Mouse (Mus musculus) right cerebral cortex, postnatal 25 days (tissue): ENCODE results near the gene Ntn5.

ENCODE experiments used
- DNase-seq: peaks from one replicate; pipeline ENCODE4 v3.0.0; 2022

The Ntn5 gene

GRCm38 (mm10) chr7:45713881-45714520, 30.2 kb downstream of the Ntn5 start:
- no peak for DNase-seq

DNA sequence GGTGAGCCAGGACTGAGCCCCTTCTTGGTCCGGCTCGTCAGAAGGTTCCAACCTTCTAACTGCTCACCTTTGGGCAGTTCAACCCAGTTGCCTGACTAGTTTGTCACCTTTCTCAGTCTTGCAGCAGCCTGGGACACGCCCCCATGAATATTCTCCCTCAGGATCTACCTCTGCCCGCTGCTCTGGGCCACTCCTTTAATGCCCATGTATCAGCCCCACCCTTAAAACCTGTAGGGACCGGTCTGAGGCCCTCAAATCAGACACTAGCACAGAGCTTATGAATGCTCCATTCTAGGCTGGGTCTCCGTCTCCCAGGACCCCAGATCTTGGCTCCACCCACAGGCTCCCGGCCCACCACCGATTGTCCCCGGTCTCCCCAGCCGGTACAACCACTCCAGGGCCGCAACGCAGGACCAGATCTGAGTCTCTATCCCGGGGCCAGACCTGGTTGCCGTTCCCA, 30.8 kb downstream of the Ntn5 start:
- DNase-seq: no peak

DNA sequence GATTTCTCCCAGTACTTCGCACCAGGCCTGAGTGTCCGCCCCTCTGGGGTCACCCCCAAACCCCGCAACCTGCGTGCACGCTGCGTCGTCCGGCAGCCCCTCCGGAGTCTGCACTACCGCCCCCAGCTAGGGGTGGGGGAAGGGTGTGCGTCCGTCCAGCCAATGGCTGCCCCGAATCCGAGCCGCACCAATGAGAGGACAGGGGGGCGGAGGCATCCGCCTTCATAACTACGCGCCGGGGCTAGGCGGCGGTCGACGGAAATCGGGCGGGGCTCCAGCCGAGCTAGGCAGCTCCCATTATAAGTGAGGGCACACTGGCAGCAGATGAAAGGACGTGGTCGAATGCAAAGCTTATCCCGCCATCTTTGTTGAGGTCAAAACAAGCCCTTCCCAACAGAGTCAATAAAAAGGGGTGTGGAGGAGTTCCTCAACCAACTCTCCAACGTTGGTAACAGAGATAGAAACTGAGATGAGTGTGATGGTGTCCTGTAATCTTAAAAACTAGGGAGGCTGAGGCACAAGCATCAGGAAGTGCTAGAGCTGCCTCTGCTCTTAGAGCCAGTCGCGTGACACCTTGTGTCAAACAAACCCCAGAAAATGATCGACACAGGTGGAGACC, 31.4 kb downstream of the Ntn5 start, which contains the start of gene Rpl18:
Gene Rpl18, plus strand, starts transcription at position 368 of the 619 bp plus-strand sequence.
- peak; percentile 99 for DNase-seq

GRCm38 (mm10) chr7:45715741-45716459, 32.1 kb downstream of the Ntn5 start:
- DNase-seq: no peak

DNA sequence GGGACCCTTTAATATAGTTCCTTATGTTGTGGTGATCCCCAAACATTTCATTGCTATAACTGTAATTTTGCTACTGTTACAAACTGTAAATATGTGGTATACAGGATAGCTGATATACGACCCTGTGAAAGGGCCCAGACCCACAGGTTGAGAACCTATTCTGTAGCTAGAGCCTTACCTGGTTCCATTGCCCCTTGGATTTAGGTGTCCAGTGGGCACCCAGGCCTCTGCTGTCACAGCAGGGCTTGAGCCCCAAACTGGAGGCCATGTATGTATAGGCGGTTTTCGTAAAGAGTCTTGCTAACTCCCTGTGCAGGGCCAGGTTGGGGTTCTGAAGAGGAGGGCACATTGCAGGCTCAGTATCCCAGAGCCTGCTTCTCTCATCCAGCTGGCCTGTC, 32.6 kb downstream of the Ntn5 start:
- no peak for DNase-seq

- DNase-seq: no peak
These were observed 33.4 kb downstream of the Ntn5 start for GRCm38 (mm10) chr7:45716952-45717917.

DNA sequence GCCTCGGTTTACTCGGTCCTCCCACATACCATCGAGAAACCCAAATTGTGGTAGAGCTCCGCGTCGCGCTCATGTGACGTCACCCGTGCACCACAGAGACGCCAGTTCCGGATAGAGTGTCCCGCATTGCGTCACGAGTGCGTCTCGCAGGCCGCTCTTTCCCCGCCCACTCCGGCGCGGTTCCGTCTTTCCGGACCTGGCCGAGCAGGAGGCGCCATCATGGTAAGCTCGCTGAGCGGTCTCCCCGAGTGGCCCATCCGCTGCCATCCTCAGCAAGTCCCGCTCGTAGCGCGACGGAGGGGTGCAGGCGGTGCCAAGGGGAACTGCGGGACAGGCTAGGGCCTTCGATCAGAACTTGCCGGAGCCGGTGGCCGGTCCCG, 34.1 kb downstream of the Ntn5 start, which contains the start of gene Sphk2:
Gene Sphk2, minus strand, starts transcription at position 85 of the 380 bp plus-strand sequence.
- DNase-seq: peak; percentile 97

DNA sequence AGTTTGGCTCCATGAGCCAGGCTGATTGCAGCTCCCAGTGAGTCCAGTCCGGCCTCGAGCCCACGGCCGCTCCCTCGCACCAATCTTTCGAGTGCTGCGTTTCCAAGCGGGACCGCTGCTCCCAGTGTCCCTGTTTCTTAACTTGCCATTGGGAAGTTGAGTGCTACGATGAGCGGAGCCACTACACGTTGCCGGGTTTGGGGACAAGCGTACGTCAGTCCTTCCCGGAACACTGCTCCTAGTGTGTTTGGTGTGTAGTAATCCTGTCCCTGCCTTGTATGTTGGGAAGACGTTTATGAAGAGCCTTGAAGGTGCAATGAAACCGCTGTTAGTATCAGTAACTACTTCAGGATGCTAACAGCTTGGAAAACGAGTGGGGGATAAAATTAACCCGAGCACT, 34.5 kb downstream of the Ntn5 start:
- DNase-seq: no peak

GRCm38 (mm10) chr7:45719180-45719579, 35.4 kb downstream of the Ntn5 start:
- DNase-seq: no peak

DNA sequence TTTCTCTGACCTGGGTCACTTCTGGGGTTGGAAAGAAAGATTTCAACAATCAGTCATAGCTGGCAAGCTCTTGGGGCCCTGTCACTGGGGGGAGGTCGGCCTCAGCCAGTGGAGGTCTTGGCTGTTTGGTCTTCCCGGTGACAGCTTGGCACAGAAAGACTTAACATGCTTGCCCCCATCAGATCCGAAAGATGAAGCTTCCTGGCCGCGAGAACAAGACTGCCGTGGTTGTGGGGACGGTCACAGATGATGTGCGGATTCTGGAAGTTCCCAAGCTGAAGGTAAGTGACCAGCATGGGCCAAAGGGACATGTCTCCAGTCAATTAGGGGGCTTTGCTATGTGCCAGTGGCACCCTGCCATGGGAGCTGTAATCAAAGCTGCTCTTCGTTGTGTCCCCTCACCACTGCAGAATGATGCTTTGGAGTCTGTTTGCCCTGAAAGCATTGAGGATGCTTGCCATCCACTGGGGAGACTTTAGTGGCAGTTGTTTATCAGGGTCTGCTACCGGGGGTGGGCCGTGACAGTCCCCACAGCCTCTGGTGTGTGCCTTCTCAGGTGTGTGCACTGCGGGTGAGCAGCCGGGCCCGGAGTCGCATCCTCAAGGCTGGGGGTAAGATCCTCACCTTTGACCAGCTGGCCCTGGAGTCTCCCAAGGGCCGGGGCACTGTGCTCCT, 36.1 kb downstream of the Ntn5 start:
- DNase-seq: no peak

GRCm38 (mm10) chr7:45720413-45721233, 36.8 kb downstream of the Ntn5 start, which contains the start of gene Fam83e:
Gene Fam83e, plus strand, starts transcription at chr7:45721212.
- DNase-seq: no peak

GRCm38 (mm10) chr7:45721234-45721571, 37.4 kb downstream of the Ntn5 start:
- DNase-seq: no peak

DNA sequence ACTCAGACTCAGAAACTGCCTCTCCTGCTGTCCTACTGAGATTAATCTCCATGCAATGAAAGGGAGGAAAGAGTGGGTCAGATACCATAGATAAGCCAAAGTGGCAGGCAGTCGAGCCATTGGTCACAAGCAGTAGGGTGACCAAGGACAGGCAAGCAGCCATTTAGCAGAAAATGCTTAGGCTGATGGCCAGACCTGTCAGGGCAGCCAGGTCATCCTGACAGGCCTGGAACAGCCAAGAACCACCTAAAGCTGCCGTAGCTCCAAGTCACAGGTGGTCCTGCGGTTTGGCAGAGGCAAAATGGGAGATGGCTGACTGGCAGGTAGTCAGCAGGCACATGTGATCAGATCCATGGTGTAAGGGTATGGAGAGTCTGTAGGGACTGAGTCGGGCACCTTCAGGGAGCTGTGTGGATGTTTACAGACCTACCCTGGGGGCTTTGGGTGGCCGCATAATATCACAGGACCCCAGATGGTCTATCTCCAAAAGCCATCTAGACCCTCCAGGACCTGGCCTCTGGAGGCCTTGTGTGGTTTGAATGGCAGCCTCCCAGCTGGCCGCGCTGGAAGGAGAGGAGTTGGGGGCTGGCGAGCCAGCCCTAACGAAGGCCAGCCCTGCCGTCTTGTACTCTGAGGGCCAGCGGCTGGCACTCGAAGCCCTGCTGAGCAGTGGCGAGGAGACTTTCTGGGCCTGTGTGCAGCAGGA, 38.0 kb downstream of the Ntn5 start:
- DNase-seq: no peak

DNA sequence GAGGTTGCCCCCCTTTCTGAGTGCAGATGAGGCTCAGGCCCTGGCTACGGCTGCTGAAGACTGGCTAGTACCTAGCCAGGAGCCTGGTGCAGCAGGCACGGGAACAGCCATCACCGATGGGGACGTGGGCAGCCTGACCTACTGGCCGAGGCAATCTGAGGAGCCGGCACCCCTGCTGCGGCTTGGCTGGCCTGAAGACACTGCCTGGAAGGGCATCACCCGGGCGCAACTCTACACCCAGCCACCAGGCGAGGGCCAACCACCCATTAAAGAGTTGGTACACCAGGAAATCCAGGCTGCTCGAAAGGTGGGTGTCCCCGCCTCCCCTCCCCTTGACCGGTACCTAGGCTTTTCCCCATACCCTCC, 38.5 kb downstream of the Ntn5 start:
- DNase-seq: no peak

DNA sequence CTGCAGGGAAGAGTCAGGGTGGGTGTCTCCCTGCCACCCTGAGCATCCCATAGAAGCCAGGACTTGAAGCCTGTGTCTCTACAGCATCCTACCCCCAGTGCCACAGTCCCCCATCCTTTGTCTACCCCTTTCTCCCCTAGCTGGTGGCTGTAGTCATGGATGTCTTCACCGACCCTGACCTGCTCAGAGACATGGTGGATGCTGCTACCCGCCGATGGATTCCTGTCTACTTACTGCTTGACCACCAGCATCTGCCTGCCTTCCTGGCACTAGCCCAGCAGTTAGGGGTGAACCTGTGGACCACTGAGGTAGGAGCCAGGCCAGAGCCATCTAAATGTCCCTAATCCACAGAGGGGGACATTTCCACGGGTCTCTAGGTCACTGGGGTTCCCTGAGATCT, 39.5 kb downstream of the Ntn5 start:
- DNase-seq: no peak

GRCm38 (mm10) chr7:45723781-45724180, 40.0 kb downstream of the Ntn5 start:
- DNase-seq: no peak

GRCm38 (mm10) chr7:45725151-45725550, 41.3 kb downstream of the Ntn5 start:
- no peak for DNase-seq

DNA sequence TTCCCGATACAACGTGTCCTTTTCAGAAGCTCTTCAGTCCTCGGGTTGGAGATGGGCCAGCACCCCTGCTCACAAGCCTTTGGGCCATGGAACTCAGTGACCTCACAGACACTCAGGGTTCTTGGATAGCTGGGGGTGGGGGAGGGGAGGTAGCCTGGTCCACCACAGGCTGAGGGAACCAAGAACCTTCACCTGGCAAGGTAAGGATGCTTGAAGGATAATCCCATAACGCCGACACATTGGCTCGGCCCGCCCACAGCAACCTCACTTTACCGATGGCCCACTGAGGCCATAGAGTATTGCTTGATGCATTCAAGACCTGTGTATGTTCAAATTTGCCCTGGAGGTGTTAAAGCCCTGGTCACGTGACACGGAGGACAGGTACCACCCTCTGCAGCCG, 41.9 kb downstream of the Ntn5 start, which contains the start of gene Spaca4:
Gene Spaca4, minus strand, starts transcription at position 101 of the 400 bp plus-strand sequence.
- DNase-seq: no peak

- DNase-seq: no peak
These were observed 42.6 kb downstream of the Ntn5 start for GRCm38 (mm10) chr7:45726419-45726818.

GRCm38 (mm10) chr7:45727625-45728024, 43.8 kb downstream of the Ntn5 start:
- no peak for DNase-seq
